Mouse (Mus musculus) forebrain, embryonic 13.5 days (tissue): ENCODE results near the gene Atg16l2. TPM values are rescaled to one million over a fixed set of nuclear protein-coding genes. Genes with fewer than 3 reads are reported as not detected.

Experiments used
- ATAC-seq: fragments of 200-750 bp; cut with Nextera tagmentation; 2 replicates; pipeline ENCODE4 v1.8.0; 2017
- H3K27ac ChIP-seq: fragments of 300-500 bp; sonication (generic); 2 replicates; pipeline ENCODE4 v1.5.1; 2015; ENCODE audit warnings: inconsistent platforms, mild to moderate bottlenecking, moderate library complexity
- H3K27me3 ChIP-seq: fragments of 300-500 bp; sonication (generic); 2 replicates; pipeline ENCODE4 v1.6.1; 2015; ENCODE audit warnings: mild to moderate bottlenecking, inconsistent platforms
- H3K36me3 ChIP-seq: fragments of 300-500 bp; sonication (generic); 2 replicates; pipeline ENCODE4 v1.6.1; 2015; ENCODE audit warnings: mild to moderate bottlenecking, inconsistent platforms; ENCODE audit not compliant: poor library complexity, severe bottlenecking
- H3K4me1 ChIP-seq: fragments of 300-500 bp; sonication (generic); 2 replicates; pipeline ENCODE4 v1.6.1; 2015; ENCODE audit warnings: inconsistent platforms
- H3K4me2 ChIP-seq: fragments of 300-500 bp; sonication (generic); 2 replicates; pipeline ENCODE4 v1.6.1; 2015; ENCODE audit warnings: inconsistent platforms, mild to moderate bottlenecking, moderate library complexity
- H3K4me3 ChIP-seq: fragments of 300-500 bp; sonication (generic); 2 replicates; pipeline ENCODE4 v1.5.1; 2015; ENCODE audit warnings: mild to moderate bottlenecking, inconsistent platforms
- H3K9ac ChIP-seq: fragments of 300-500 bp; sonication (generic); 2 replicates; pipeline ENCODE4 v1.6.1; 2015; ENCODE audit warnings: mild to moderate bottlenecking, inconsistent platforms
- H3K9me3 ChIP-seq: fragments of 300-500 bp; sonication (generic); replicated peaks from 2 replicates; pipeline ENCODE4 v1.6.1; 2016; ENCODE audit warnings: inconsistent platforms
- WGBS: fragments of 180-500 bp; shearing (Covaris S2); methylation state at CpG from one replicate; pipeline ENCODE4 v1.1.7; 2015; 5-methylcytosine and 5-hydroxymethylcytosine counted together
- polyA plus RNA-seq: library from polyadenylated mRNA; unstranded; fragments of >200 nt; fragmentation: Nextera tagmentation; extraction: Ambion mirVana; gene quantifications from 2 replicates; pipeline ENCODE4 v1.2.1, GENCODE M21; 2015

The Atg16l2 gene
- polyA plus RNA-seq, 1 experiment from 2014 or later, result 14.4 TPM

DNA sequence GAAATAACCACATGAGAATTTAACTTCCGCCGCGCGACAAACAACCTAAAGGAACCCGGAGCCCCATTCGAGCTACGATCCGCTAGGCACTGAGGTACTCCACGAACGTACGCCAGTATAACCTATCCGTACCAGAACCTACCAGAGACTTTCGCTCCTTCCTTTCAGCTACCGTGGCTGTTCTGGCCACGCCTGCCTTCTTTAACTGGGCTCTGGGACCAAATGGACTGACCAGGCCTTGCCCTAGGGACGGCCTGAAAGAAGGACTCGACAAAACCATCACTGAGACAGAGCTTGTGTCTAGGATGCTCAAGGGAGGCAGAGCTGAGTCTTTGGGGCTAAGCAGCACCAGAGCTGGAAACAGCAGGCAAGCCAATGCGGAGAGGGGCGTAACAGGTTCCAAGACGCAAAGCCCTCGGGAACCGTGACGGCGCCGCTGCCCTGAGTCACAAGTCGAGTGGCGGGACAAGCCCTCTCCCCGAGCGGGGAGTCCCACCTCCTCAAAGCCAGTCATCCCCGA is 630 bp downstream of the Atg16l2 start:
- Histone ChIP-seq H3K4me2 (peak overlapping the region; percentile 92), H3K27ac (peak overlapping the region; percentile 41), H3K4me3 (peak overlapping the region; percentile 70), H3K36me3 (no peaks in the 10 kb centered on the region), H3K27me3 (peaks cover 30% of the 10 kb centered on the region), H3K4me1 (peaks cover 28% of the 10 kb centered on the region), H3K9me3 (no peaks in the 10 kb centered on the region), H3K9ac (peak overlapping the region; percentile 77)
- WGBS, result under 1% methylated on average over 30 of the region's 30 CpGs
- ATAC-seq, result peak; percentile 10; the same call in 1 of the 2 replicates

DNA sequence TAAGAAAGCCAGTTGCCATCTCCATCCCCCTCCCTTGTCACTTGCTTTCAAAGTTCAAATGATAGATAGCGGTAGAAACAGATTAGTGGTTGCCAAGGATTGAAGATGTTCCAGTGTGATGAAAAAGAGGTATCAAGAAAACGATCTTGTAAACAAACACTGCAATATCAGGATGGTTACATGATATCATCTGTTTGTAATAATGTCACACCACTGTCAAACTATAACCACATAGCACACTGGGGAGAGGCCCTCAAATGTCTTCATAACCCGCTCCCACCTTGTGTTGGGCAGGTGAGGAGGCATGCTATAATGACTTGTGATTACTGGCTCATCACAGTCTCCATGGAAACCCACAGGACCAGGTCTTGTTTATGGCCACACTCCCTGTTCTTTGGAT is 3.7 kb downstream of the Atg16l2 start:
- no peaks in the 10 kb centered on the region for H3K36me3 ChIP-seq
- H3K27ac ChIP-seq, result no peak overlapping the region
- 88% methylated on average over 3 of the region's 3 CpGs for WGBS
- H3K27me3 ChIP-seq, result peaks cover 24% of the 10 kb centered on the region
- H3K9me3 ChIP-seq, result no peaks in the 10 kb centered on the region
- no peak overlapping the region for H3K4me3 ChIP-seq
- no peak overlapping the region for H3K9ac ChIP-seq
- peaks cover 31% of the 10 kb centered on the region for H3K4me1 ChIP-seq
- no peak overlapping the region for H3K4me2 ChIP-seq
- ATAC-seq, result no peak

DNA sequence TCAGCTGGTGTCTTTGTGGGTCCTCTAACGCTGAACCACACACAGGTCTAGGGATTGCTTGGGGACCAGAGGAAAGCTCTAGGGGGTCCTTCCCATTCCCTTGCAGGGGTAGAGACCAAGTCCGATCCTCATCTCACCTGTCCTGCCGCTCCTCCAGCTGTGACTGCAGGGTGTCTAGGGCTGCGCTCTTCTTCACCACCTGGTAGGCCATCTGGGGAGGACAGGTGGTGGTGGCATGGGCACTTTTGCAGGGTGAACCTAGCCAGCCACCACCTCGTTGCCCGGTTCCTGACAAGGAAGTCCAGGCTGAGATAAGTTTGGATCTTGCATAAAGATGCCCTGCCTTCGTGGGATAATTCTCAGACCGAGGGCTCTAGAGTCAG is 5.0 kb downstream of the Atg16l2 start:
- H3K9me3 ChIP-seq, result no peaks in the 10 kb centered on the region
- 17% methylated on average over 8 of the region's 8 CpGs for WGBS
- peak overlapping the region; percentile 68 for H3K9ac ChIP-seq
- no peaks in the 10 kb centered on the region for H3K36me3 ChIP-seq
- no peak for ATAC-seq
- H3K27me3 ChIP-seq, result peaks cover 24% of the 10 kb centered on the region
- peak overlapping the region; percentile 72 for H3K4me2 ChIP-seq
- H3K27ac ChIP-seq, result peak overlapping the region; percentile 49
- peaks cover 24% of the 10 kb centered on the region for H3K4me1 ChIP-seq
- peak overlapping the region; percentile 40 for H3K4me3 ChIP-seq

DNA sequence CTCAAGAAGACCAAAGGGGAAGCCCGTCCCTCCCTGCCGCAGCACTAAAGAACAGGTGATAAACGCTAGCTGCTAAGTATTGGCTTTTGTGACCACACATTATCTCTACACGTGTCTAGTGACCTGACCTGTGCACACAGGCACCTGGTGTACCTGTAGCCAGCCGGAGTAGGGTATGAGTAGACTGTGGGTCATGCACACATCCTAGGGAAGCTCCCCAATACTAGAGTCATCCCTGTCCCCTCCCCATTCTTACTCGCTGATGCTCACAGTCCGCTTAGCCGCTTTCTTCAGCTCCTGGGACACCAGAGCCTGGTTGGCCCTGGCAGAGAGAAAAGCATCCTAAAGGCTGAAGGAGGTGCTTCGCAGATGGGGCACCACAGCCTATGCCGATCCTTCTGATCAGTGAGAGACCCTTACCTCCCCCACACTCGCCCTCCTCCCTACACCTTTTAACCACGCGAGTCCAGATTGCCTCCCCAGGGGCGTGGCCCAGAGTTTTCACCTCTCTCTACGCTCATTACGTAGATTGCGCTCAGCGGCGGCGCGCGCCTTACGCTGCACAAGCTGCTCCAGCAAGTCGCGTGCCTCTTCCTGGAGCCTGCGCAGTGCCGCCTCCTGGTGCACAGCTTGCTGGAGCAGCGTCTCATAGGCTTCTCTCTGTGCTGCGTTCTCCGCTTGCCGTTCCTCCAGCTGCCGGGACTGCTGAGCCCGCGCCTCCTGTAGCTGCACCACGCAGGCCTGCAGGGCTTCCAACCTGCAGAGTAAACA is 5.6 kb downstream of the Atg16l2 start:
- Histone ChIP-seq H3K4me2 (peak overlapping the region; percentile 72), H3K36me3 (0 out of 2 replicates have a peak, but pooled peaks cover under 1% of the 10 kb centered on the region), H3K27ac (peak overlapping the region; percentile 49), H3K4me3 (peak overlapping the region; percentile 40), H3K27me3 (peaks cover 24% of the 10 kb centered on the region), H3K9ac (peak overlapping the region; percentile 68), H3K4me1 (peaks cover 23% of the 10 kb centered on the region), H3K9me3 (no peaks in the 10 kb centered on the region)
- ATAC-seq, result peak; percentile 93
- WGBS, result 8% methylated on average over 35 of the region's 35 CpGs

DNA sequence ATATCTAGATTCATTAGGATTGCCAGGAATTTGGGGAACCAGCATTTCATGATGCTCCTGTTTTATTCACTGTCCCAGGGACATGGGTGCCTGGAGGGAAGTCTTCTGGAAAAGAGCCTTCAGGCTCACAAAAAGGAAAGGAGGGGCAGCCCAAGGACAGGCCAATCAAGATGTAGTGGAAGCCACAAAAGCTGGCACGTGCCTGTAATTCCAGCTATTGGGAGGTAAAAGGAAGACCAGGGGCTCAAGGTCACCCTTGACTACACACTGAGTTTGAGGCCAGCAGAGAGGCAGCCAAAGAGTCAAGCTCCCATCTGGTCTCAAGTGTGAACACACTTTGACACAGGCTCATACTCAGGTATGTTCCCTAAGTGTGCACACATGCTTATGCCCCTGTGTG is 6.6 kb downstream of the Atg16l2 start:
- Histone ChIP-seq H3K4me2 (no peak overlapping the region), H3K9ac (no peak overlapping the region), H3K27me3 (peaks cover 18% of the 10 kb centered on the region), H3K4me3 (no peak overlapping the region), H3K4me1 (peaks cover 14% of the 10 kb centered on the region), H3K36me3 (peaks cover 9% of the 10 kb centered on the region; the same call in 1 of the 2 replicates), H3K27ac (no peak overlapping the region), H3K9me3 (no peaks in the 10 kb centered on the region)
- ATAC-seq, result no peak
- WGBS, result 61% methylated on average over 1 of the region's 1 CpGs

DNA sequence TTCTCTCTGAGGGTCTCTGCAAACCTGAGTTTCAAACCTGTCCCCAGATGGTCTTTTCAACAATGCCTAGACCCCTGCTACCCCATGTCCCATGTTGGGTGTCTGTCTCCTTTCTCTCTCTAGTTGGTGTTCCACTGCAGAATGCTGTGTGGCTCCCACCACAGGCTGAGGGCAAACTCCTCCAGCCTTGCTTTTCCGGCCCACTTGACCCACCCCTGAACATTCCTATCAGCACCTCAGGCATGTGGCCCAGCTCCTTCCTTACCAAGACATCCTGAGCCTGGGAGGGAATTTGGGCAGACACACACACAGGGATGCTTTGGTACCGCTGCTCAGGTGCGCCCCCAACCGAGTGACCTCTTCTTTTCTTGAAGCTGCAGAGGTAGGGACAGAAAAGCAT is 8.4 kb downstream of the Atg16l2 start:
- Histone ChIP-seq H3K4me3 (no peak overlapping the region), H3K4me2 (no peak overlapping the region), H3K9me3 (no peaks in the 10 kb centered on the region), H3K36me3 (peaks cover 17% of the 10 kb centered on the region; the same call in 1 of the 2 replicates), H3K27me3 (peaks cover 6% of the 10 kb centered on the region), H3K9ac (no peak overlapping the region), H3K4me1 (peaks cover 14% of the 10 kb centered on the region), H3K27ac (no peak overlapping the region)
- 55% methylated on average over 4 of the region's 4 CpGs for WGBS
- no peak for ATAC-seq

DNA sequence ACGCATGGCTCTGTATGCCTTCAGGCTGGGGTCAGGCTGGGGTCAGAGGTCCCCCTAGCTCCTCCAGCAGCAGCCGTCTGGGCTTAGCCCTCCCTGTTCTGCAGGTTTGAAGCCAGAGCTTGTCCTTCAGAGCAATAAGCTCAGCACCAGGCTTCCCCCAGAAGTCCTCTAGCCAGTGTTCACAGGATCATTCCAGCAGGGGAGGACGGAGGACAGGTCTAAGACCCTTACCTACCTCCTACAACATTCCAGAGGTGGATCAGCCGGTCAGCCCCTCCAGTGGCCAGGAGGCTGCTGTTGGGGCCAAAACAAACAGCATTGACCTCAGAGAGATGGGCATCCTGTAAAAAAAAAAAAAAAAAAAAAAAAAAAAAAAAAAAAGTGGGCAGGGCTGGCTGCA is 8.9 kb downstream of the Atg16l2 start:
- no peak overlapping the region for H3K9ac ChIP-seq
- H3K27ac ChIP-seq, result no peak overlapping the region
- no peaks in the 10 kb centered on the region for H3K9me3 ChIP-seq
- H3K4me3 ChIP-seq, result no peak overlapping the region
- peaks cover 17% of the 10 kb centered on the region; the same call in 1 of the 2 replicates for H3K36me3 ChIP-seq
- ATAC-seq, result no peak
- H3K27me3 ChIP-seq, result peaks cover 6% of the 10 kb centered on the region
- H3K4me1 ChIP-seq, result peaks cover 14% of the 10 kb centered on the region
- WGBS, result 62% methylated on average over 4 of the region's 4 CpGs
- H3K4me2 ChIP-seq, result no peak overlapping the region

DNA sequence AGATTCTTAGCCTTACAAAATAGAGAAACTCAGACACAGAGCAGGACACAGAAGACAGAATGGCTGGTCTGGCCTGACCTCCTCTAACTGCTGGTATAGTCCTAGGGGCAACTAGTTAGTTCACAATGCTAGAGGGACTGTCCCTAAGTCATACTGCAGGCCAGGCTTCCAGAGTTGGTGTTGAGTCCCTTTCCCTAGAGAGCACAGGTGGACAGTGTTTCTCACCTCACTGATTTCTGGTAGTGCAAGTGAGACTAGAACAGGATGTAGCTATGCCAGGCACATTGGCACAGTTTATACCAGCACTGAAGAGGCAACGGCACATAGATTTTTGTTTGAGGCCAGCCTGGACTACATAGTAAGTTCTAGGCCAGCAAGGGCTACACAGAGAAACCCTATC is 9.4 kb downstream of the Atg16l2 start:
- Histone ChIP-seq H3K36me3 (peaks cover 17% of the 10 kb centered on the region; the same call in 1 of the 2 replicates), H3K4me1 (peaks cover 14% of the 10 kb centered on the region), H3K27me3 (peaks cover 1% of the 10 kb centered on the region), H3K4me3 (no peak overlapping the region), H3K9me3 (no peaks in the 10 kb centered on the region), H3K4me2 (no peak overlapping the region), H3K27ac (no peak overlapping the region), H3K9ac (no peak overlapping the region)
- ATAC-seq, result no peak
- WGBS, result 93% methylated on average over 1 of the region's 1 CpGs

DNA sequence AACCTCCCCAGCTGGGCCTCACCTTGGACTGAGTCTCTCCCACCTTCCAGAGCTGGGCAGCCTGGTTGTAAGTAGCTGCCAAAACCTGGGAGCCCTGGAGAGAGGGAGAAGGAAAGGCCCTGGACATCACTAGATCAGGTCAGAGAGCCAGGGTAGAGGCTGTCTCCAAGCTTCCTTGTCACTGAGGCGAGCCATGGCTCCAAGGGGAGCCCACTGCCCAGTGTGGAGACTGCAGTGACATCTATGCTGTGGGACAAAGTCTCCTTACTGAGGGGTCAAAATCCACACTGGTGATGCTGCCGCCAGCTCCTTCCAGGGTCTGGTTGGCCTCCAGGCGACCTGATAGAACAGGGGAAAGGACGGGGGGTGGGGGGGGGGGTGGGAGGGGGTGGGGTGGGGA is 10.0 kb downstream of the Atg16l2 start:
- peaks cover 17% of the 10 kb centered on the region; the same call in 1 of the 2 replicates for H3K36me3 ChIP-seq
- H3K4me2 ChIP-seq, result no peak overlapping the region
- H3K9me3 ChIP-seq, result no peaks in the 10 kb centered on the region
- WGBS, result 91% methylated on average over 4 of the region's 4 CpGs
- H3K27ac ChIP-seq, result no peak overlapping the region
- H3K27me3 ChIP-seq, result no peaks in the 10 kb centered on the region; the same call in 1 of the 2 replicates
- H3K9ac ChIP-seq, result no peak overlapping the region
- ATAC-seq, result no peak
- peaks cover 10% of the 10 kb centered on the region for H3K4me1 ChIP-seq
- no peak overlapping the region for H3K4me3 ChIP-seq

DNA sequence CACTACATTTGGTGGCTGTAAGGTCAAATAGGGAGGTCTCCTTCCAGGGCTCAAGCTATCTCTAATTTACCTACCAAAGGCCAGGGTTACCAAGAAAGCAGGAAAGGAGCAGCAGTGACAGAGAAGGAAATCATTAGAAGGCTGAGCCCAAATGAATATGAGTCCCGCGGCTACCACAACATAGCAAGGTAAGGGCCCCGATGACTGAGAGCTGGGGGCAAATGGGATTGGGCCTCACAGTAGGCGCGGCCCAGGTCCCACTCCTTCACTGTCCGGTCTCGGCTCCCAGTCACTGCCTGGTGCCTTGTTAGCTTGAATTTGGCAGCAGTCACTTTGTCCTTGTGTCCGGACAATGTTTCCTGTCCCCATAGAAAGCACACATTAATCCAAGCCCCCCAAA is 10.4 kb downstream of the Atg16l2 start:
- no peak overlapping the region for H3K27ac ChIP-seq
- H3K4me1 ChIP-seq, result peaks cover 6% of the 10 kb centered on the region
- no peaks in the 10 kb centered on the region; the same call in 1 of the 2 replicates for H3K27me3 ChIP-seq
- H3K4me3 ChIP-seq, result no peak overlapping the region
- no peaks in the 10 kb centered on the region for H3K9me3 ChIP-seq
- WGBS, result 92% methylated on average over 8 of the region's 8 CpGs
- no peak overlapping the region for H3K4me2 ChIP-seq
- no peak overlapping the region for H3K9ac ChIP-seq
- peaks cover 17% of the 10 kb centered on the region; the same call in 1 of the 2 replicates for H3K36me3 ChIP-seq
- no peak for ATAC-seq

DNA sequence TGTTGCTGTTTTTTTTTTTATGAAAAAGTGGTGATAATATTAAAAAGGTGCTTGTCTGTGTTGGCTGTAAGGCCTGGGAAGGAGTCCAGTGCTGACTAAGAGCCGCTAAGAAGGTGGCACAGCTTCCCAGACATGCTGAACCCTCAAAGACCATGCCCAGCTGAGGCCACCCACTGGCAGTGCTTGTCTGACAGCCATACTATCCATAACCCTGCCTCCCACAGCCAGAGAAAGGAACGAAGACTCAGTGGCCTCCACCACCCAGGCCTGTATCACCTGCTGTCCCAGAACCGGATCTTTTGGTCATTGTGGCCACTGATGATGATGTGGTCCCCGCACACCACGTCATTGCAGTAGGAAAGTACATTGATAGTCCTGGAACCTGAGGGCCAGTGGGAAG is 10.8 kb downstream of the Atg16l2 start:
- Histone ChIP-seq H3K36me3 (peaks cover 17% of the 10 kb centered on the region; the same call in 1 of the 2 replicates), H3K4me2 (no peak overlapping the region), H3K9me3 (no peaks in the 10 kb centered on the region), H3K27me3 (no peaks in the 10 kb centered on the region; the same call in 1 of the 2 replicates), H3K27ac (no peak overlapping the region), H3K4me3 (no peak overlapping the region), H3K9ac (no peak overlapping the region), H3K4me1 (peaks cover 2% of the 10 kb centered on the region; the same call in 1 of the 2 replicates)
- no peak for ATAC-seq
- 77% methylated on average over 5 of the region's 5 CpGs for WGBS

DNA sequence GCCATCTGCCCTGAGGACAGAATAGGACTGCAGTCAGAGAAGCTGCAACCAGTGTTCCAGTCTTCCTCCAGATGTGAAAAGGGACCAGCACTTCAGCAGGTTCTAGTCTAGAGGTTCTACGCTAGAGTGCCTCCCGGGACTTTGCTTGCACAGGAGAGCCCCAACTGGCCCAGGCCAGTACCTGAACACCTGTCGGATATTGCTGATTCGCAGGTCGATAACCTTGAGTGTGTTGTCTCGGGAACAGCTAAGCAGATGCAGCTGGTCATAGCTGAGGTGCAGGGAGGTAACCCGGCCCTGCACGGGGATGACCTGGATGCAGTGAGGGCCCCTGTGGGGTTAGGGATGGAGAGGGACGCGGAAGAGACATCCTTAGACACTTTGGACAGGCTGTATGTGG is 11.7 kb downstream of the Atg16l2 start:
- ATAC-seq, result no peak
- Histone ChIP-seq H3K9me3 (no peaks in the 10 kb centered on the region), H3K4me2 (no peak overlapping the region), H3K27ac (no peak overlapping the region), H3K27me3 (no peaks in the 10 kb centered on the region), H3K36me3 (peaks cover 19% of the 10 kb centered on the region; the same call in 1 of the 2 replicates), H3K4me3 (no peak overlapping the region), H3K9ac (no peak overlapping the region), H3K4me1 (no peaks in the 10 kb centered on the region)
- WGBS, result 93% methylated on average over 10 of the region's 10 CpGs
